Mouse (Mus musculus) myocyte (in vitro differentiated cells): ENCODE results near the gene Slc5a10.

Source experiments
- CEBPB ChIP-seq: IDR thresholded peaks from 2 replicates; pipeline ENCODE4 v1.6.1; 2011; ENCODE audit warnings: mild to moderate bottlenecking, moderate library complexity; ENCODE audit not compliant: poor library complexity, insufficient read depth, severe bottlenecking
- MAX ChIP-seq: IDR thresholded peaks from one replicate; pipeline ENCODE4 v1.6.1; 2011; ENCODE audit warnings: low read depth, mild to moderate bottlenecking, control low read depth
- POLR2A ChIP-seq: IDR thresholded peaks from one replicate; pipeline ENCODE4 v1.6.1; 2011; ENCODE audit warnings: low read depth, mild to moderate bottlenecking, control low read depth, moderate library complexity; ENCODE audit not compliant: insufficient read length
- SRF ChIP-seq: IDR thresholded peaks from one replicate; pipeline ENCODE4 v1.6.1; 2011; ENCODE audit warnings: low read depth; ENCODE audit not compliant: control insufficient read depth, insufficient read length
- TCF12 ChIP-seq: IDR thresholded peaks from one replicate; pipeline ENCODE4 v1.6.1; 2011; ENCODE audit warnings: mild to moderate bottlenecking, control low read depth; ENCODE audit not compliant: poor library complexity, insufficient read depth, severe bottlenecking
- TCF3 ChIP-seq: IDR thresholded peaks from one replicate; pipeline ENCODE4 v1.6.1; 2011; ENCODE audit warnings: low read depth, control low read depth; ENCODE audit not compliant: insufficient read length
- USF1 ChIP-seq: IDR thresholded peaks from one replicate; pipeline ENCODE4 v1.6.1; 2011; ENCODE audit warnings: low read depth, mild to moderate bottlenecking, control low read depth, moderate library complexity

- TF ChIP-seq MAX (no peak), POLR2A (no peak), TCF12 (no peak), CEBPB (no peak), SRF (no peak), TCF3 (no peak), USF1 (no peak)
These were observed 33.6 kb downstream of the Slc5a10 start for GRCm38 (mm10) chr11:61686906-61687453.
